Mouse (Mus musculus) mouse trophoblast stem cell (cell line): Measurements from ENCODE around the gene Rhou.

Source experiments
- in situ Hi-C, 2 experiments: fragments of 300-500 bp; cut with MseI, MboI; formaldehyde crosslinking; loops; 2 replicates in 1 of 2; 3 replicates in 1 of 2; pipeline ENCODE4 v1.15.1; 2025

The Rhou gene

DNA sequence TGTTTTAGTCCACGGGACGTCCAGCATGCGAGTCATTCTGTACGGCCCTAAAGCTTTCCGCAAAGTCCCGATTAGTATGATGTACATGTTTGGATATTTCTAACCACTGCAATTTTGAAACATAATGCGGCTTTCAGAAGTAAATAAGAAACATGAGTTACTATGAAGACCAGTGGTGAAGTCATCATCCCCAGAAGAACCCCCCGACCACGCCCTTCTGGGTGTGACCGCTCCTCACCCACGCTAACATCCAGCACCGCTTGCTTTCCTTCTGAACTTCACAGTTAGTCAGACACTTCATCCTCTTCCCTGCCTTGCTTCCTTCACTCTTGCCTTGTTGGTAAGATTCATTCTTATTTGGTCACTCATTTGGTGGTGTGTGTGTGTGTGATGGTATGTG, 4.2 kb upstream of the Rhou start:
- in situ Hi-C loops, result no loop called here

DNA sequence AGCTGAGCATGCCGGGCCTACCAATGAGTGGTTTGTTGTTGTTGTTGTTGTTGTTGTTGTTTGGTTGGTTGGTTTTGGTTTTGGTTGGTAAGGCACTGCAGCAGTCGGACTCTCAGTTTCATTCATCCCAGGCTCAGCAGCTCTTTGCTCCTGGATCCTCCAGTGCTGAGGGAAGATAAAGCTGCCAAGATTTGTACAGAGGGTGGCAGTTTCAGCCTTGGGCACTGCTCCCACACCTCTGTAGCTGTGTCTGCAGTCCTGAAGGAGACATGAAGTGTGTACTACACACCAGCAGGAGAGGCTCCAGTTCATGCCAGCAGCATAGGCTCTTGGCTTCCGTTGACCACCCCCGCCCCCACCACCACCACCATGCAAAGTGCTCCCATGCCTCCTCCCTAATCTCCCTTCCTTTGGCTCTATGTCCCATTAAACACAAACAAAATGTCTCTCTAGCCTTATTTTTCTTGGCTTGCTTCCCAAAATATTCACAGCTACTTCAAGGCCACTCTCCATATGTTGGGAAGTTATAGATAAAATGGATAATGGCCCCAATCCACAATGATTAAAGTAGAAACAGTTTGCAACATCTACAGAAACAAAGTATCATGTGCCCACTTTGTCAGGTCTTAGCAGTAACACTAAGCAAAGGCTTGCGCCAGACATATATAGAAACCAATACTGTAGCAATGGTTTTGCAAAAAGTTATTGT, 2.2 kb upstream of the Rhou start:
- in situ Hi-C loops, result loop anchor here (5.0 kb wide), 1 partner anchor 121 kb away; no protein-coding TSS in a partner anchor

DNA sequence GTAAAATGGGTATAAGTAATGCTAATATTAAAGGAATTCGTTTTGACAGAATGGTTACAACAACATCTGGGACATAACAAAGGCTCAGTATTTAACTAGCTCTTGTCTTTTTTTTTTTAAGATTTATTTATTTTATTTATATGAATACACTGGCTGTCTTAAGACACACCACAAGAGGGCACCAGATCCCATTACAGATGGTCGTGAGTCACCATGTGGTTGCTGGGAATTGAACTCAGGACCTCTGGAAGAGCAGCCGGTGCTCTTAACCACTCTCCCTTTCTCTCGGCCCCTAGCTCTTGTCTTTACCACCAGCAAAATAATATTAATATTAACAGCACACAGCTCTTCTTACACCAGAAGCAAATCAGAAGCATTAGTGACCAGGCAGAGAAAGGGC, 1.1 kb upstream of the Rhou start:
- in situ Hi-C loops, result loop anchor here (5.0 kb wide), 1 partner anchor 120 kb away; no protein-coding TSS in a partner anchor

DNA sequence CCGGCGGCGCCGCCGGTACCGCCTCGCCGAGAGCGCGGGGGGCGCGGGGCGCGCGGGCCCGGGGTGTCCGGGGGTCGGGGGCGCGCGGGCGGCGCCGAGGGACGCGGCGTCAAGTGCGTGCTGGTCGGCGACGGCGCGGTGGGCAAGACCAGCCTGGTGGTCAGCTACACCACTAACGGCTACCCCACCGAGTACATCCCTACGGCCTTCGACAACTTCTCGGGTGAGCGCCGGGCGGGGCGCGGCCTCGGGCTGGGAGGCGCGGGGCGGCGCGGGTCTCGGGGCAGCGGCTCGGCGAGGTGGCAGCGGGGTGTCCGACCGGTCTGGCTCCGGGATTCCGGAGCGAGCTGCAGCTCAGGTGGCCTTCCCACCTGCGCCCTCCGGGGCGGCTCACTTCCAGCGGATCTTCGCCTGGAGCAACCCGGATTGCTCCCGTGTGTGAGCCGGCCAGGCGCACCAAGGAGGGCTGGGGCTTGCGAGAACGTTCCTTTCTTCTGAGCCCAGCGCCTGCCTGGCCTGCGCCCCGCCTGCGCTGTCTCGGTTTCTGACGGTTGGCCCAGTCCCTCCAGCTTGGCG, 353 bp downstream of the Rhou start:
- in situ Hi-C loops, result loop anchor here (5.0 kb wide), 1 partner anchor 118 kb away; no protein-coding TSS in a partner anchor

DNA sequence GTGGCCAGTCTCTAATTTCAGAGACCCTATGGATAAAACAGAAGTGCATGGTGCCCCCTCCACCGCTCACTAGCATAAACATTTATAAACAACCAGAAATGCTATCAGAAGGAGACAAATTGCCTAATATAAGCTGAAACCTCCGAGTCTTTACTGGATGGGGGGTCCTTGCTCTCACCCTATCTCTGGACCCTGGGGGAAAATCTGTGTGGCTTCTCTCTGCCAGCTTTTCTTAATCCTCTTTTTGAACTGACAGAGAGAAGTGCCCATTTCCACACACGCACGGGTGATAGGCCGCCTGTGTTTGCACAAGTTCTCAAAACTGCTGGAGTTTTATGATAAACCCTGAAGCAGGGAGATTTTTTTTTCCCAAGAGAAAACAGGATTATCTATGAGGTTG, 1.0 kb downstream of the Rhou start:
- in situ Hi-C loops, result loop anchor here (5.0 kb wide), 1 partner anchor 118 kb away; no protein-coding TSS in a partner anchor

DNA sequence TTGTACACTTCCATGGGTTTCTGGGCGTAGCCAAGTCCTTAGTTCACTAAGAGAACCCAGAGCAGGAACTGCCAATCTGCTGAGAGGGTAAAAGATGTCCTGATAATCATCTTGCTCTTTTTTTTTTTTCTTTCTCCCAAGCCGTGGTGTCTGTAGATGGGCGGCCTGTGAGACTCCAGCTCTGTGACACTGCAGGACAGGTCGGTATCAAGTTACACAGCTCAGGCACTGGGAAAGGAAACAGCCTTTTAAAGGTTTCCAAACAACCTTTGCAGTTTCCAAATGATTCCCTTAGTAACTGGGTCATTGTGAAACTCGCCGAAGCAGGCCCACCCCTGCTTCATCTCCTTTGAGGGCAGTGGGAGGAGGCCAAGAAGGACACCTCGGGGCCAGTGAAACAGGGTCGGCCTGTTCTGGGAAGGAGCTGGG, 1.6 kb downstream of the Rhou start:
- in situ Hi-C loops, result no loop called here

DNA sequence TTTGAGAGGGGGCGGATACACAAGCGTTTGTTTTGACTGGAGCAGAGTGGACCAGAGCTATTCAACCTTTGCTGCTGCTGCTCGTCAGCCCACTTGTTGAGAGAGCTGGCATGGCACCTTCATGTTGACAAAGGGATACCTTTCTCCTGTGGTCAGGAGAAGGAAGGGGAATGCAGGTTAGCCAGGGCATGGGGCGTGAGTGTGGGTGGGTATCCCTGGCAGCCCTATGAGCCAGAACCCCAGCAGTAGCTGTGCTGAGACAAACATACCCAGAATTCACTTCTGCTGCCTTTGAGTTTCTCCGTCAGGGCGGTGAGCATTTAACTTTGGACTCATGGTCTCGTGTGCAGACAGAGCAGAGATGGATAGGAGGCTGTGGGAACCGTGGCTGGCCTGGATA, 4.1 kb downstream of the Rhou start:
- in situ Hi-C loops, result no loop called here

DNA sequence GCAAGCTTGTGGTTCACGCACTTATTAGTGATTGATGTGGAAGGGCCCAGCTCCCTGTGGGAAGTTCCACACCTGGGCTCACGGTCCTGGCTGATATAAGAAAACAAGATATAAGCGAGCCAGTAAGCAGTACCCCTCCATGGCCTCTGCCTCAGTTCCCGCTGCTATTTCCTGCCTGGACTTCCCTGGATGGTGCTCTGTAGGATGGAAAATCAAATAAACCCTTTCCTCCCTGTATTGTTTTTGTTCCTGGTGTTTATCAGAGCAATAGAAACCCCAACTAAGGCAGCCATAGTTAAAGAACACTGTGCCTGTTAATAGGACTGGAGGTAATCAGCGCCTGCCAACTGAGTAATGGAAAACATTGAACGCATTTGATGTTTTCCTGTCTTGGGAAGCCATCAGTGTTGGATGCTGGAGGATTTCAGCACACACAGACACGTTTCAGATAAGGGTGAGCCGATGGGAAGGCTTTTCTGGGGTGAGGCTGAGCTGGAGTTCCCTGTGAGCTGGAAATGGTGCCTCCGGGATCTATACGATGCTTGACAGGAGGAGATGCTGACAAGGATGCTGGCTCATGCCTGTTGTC, 5.8 kb downstream of the Rhou start:
- in situ Hi-C loops, result no loop called here

DNA sequence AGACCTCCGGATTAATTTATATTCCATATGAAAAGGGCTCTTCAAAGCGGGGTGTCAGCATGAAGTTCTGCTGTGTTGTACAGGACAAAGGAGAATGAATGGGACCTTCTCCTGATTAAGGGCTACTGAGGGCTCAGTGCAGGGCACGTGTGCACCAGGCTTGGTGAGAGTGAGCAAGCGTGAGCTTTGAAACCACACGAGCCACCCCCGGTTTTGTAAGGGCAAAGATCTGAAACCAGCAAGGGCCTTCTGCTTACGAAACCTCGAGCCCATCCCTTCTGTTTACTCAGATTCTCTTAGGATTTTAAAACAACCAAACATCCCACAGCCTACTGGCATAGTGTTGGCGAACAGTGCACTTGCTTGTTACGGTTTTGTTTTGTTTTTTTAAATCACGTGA, 7.8 kb downstream of the Rhou start:
- in situ Hi-C loops, result no loop called here

DNA sequence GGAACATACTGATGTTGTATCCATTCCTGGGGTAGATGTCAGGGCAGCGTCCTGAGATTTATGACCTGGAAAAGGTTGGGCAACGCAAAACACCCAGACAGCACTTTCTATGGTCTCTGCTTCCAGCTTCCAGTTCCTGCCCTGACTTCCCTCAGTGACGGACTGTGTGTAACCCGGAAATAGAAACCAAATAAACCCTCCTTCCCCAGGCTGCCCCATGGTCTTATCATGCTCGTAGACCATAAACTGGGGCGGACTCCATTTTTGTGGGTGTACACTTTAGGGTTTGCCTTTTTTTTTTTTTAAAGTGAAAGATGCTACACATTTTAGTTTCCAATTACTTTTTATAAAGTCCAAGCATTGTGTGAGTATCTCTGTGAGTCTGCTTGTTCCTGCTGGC, 11.9 kb downstream of the Rhou start:
- in situ Hi-C loops, result no loop called here

DNA sequence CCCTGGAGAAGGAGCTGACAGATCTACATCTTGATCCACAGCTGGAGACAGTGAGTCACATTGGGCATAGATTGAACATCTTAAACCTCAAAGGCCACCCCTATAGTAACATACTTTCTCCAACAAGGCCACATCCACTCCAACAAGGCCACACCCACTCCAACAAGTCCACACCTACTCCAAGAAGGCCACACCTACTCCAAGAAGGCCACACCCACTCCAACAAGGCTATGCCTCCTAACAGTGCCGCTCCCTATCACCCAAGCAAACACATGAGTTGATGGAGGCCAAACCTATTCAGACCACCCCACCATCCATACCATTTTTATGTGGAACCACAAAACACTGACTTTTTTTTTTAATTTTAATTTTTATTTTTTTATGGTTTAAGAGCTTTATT, 13.1 kb downstream of the Rhou start:
- in situ Hi-C loops, result no loop called here

DNA sequence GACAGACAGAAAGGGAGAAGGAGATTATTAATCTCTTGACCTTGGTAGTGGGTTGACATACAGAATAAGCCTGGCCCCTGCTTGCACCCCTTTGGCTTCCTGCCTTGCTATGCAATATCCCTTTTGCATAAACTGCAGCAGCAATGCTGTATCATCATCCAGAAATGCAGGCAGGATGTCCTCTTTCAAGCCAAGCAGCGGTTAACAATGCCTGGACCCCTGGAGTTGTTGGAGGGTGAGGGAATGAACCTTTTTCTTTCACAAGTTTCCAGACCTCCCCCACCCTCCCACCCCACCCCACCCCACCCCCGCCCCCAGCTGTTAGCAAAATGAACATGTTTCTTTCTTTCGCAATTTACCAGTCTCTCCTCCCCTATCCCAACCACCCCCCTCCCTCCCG, 15.0 kb downstream of the Rhou start:
- in situ Hi-C loops, result no loop called here

DNA sequence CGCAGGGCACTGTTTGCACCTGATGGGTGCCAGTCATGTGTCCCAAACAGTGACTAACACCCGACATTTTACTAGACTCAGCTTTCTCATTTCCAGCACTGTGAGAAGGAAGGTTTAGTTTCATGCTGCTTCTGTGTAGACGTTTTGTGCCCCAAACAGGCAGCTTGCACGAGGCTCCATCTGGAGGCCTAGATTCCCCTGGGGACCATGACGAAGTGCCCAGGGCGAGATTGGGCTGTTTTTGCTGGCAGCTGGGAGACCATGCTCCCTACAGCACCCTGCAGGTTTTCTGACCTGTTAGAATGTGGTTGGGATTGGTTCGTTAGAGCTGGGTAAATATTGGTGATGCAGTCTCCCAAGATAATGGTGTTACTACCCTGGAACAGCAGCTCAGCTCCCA, 17.0 kb downstream of the Rhou start:
- in situ Hi-C loops, result no loop called here

DNA sequence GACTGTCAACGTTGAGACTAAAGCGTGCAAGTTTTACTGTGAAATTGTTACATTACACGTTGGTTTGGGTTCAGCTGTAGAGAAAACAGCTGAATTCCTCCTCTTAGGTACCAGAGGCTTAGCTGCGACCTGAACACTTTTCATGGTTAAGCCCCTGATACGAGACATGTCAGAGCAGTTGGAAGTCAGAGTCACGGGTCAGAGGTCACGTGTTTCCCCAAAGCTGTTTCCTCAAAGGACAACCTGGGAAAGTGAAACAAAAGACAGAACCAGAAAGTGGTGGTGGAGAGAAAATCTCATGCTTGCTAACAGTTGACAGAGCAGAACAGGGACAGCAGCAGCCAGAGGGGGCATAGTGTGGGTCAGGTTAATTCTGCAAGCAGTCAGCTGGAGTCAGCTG, 17.7 kb downstream of the Rhou start:
- in situ Hi-C loops, result no loop called here

DNA sequence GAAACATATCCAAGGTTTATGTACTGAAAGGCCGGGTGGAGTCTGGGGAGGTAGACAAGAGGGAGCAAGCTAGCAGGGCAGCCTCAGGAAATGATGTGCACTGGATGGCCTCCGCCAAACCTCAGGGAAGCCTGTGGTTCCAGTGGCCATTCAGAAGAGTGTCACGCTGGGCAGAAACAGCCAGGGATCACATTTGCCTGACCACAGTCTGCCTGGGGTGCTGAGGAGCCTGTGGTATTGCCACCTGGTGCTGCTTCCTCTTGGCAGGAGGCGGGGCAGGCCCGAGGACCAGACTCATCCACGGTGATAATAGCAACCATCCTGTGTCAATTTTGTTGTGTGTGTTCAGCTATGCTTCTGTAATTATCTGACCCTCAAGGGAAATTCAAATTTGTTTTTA, 18.9 kb downstream of the Rhou start:
- in situ Hi-C loops, result no loop called here

DNA sequence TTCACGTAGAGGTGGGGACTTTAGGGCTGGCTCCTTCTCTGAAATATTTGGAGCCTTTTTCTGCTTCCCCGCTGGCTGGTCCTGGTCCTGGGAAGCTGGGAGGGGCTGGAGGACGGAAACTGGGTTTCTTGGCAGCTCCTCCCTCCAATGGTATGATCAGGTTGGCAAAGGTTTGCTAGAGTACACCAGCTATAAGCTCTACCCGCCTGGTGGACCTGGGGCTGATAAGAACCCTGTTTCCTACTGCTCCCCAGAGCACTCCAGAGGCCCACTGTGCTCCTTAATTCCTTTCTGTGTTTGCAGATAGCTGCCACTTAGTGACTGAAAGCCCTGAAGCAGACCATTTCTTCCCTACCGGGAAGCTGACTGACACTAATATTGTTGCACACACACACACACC, 21.9 kb downstream of the Rhou start:
- in situ Hi-C loops, result no loop called here

DNA sequence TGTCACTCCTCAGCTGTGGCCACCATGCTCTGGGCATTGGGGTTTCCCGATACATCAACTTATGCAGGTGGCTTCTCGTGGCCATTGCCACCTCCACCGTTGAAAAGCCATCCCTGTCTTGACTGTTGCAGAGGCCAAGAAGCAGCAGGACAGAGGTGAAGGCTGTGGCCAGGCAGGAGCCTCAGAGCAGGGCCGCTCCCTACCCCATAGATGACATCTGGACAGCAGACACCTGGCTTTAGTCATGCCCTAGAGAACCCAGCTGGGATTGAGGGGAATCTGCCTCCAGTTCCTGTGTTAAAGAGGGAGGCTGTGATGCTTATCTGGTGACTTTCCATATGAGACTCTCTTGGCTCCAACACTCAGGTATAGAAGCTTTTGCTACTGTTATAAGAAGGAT, 24.7 kb downstream of the Rhou start:
- in situ Hi-C loops, result no loop called here

DNA sequence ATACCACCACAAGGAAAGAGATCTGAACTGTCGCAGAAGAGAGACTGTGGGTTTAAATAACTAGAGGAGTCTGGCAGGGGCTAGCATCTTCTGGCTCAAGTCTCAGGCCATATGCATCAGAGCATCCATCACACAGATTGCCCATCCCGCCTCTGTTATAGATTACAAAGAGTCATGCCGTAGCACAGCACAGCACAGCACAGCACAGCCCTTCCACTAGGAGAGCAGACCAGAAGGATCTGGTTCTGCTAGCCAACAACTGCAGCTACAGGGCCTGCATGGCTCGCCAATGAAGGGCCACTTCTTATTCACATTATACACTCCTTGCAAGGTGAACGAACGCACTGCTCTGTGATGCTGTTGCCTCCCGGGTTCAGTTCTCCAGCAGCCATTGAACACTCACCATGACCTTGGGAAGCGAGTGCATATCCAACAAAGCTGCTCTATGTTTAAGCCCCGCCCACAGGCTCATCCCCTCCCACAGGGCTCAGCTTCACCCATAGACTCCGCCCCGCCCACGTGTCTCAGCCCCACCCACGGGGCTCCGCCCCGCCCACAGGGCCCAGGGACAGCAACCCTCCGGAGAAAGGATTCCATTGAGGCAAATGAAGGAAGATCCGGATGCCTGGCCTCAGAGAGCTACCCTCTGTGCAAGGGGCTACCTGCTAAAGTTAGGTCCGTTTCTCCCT, 28.5 kb downstream of the Rhou start:
- in situ Hi-C loops, result no loop called here

DNA sequence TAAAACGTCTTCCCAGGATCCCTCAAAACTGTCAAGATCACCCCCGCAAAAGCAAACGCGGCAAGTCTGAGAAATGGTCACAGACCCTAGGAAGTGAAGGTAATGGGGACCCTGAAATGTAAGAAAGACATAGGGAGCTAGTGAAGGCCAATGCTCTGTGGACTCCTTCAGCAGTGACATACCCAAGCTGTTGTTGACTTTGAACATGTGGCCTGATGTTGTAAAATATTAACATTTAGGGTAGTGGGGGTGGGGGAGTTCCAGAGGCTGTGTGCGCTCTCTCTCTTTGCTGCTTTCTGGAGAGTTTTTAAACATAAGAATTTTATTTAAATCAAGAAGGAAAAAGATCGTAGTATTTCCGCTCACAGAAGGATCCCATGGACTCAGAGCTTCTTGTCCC, 29.6 kb downstream of the Rhou start:
- in situ Hi-C loops, result no loop called here

DNA sequence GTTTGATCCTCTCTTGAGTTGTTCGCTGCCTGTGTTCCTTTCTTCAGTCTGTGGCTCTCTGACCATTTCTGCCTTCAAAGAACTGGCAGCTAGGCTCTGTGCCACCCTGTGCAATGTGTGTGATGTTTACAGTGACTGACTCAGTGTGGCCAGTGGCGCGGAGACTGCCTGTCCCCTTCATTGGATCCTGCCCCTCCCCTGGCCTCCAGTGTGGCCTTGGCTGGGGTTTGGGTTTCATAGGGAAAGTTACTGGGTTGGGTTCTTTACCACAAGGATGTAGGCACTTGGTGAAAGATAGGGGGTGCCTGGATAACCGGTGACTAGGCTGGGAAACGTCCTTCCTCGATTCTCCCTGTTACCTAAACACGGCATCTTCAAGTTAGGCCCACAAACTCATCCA, 31.1 kb downstream of the Rhou start:
- in situ Hi-C loops, result no loop called here

DNA sequence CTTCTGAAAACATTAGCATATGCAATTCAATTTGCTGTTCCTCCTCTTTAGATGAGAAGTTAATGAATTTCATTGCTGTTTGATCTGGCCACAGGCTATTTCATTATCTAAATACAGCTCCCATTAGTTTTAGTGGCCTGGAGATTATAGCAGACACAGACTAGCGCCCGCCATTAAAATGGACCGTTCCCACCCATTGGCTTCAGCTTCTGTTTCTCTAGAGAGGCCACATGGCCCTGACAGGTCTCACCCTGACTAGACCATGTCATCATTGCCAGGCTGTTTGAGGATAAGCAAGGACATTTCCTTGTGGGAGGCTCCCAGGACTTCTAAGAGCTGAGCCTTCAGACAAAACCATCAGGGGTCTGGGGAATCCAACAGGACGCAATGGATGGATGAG, 31.7 kb downstream of the Rhou start:
- in situ Hi-C loops, result no loop called here

DNA sequence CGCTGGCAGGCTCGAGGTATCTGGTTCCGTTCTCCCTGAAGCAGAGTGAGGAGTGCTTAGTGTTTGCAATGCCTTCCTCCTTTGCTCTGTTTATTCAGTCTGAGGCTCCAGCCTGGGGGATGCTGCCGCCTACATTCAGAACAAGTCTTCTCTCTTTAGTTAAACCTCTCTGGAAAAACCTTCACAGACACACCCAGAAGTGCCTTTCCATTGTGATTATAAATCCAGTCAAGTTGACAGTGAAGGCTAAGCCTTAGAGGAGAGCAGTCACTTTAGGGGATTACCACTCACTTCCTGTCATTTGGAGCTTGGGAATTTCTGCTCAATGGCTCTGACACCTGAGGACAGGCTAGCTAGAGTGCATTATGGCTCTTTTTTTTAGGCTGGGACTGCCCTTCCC, 34.1 kb downstream of the Rhou start:
- in situ Hi-C loops, result no loop called here
